Mouse (Mus musculus): Measurements from ENCODE around the gene Cdh7. TPM values are rescaled to one million over a fixed set of nuclear protein-coding genes. Genes with fewer than 3 reads are reported as not detected.
"Not testable (repeated sequence)": the region's sequence is repeated elsewhere in the genome, so short reads cannot be mapped to it uniquely, and the experiment has no call there.

Gene Cdh7
- total RNA-seq (2021), result 1 to 10 TPM; 4.4 to 6.4 TPM
- long read RNA-seq, partial matches to known transcripts, result 1 of 1 reads
- long read RNA-seq, other reads (novel, unspliced or antisense), result 0 of 1 reads

DNA sequence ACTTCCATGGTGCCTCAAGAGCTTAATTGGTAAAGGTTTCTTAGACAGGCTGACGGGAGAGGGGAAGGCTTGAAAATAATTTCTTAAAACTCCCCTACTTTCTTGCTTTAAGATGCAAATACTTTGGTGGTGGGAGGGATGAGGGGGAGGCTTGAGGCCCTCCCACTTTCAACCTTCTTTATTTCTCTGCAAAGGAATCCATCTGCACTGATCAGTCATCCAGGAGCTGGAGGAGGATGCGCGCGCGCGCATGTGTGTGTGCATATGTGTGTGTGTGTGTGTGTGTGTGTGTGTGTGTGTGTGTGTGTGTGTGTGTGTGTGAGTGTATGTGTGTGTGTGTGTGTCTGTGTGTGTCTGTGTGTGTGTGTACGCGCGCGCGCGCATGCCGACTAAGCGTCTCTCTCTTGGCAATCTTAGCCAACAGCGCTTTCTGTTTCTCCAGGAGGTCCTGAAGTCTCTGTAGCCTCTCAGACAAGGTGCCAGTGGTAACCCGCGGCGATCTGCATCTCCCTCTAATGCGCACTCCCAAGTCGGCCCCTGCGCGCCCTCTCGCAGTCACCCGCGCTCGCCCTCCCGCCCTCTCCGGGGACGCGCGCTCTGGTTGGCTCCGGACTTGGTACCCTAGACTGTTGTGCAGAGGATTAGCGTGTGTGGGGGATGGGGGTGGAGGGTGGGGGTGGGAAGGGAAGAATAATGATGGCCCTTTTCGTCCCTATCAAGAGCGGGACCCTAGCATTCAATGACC is at the start of gene Cdh7:
TSS of gene Cdh7 (plus strand) at position 368 of the 745 bp plus-strand sequence.
- DNase-seq (ENCODE audit: low spot score in 2 of 2), result peak; percentile 44 to 55

DNA sequence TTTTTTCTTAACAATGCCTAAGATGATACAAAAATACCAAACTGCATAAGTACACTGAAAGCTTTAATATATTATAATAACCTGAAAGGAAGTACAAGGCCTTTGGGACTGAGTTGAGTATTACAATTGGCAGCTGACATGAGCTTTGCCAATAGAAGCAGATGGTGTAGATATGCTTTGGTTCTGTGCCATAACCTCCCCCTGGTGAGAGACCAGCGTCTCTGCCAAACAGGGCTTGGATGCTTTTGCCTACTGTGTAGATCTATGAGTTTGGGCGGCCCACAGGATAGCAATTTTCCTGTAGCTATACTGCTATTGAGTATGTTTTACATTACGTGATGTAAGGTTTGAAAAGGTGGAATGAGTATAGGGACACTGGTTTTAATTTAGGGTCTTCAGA is 49.6 kb upstream of the Cdh7 start:
- peak; percentile 26 to 46 for DNase-seq (ENCODE audit: low spot score in 2 of 2)

DNA sequence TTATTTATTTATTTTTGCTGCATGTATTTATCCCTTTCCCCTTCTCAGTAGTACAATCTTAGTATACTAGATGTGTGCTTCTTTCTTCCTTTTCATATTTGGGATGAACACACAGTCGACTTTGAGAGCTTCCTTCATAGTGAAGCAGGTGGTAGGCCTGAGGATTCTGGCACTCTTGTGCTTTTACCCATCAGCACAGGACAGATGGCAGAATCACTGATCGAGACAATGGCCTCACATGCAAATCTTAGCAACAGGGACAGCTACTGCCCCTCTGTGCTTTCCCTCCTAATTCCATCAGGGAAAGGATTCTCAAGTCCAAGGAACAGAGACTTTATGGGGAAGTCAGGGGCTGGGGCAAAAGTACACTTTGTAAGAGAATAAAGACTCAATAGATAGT is 33.7 kb upstream of the Cdh7 start:
- peak; percentile 5 to 20 for DNase-seq (ENCODE audit: low spot score in 2 of 2)

GRCm38 (mm10) chr1:109971721-109972425 is 10.4 kb upstream of the Cdh7 start:
- no peak for DNase-seq (ENCODE audit: low spot score in 2 of 2)

DNA sequence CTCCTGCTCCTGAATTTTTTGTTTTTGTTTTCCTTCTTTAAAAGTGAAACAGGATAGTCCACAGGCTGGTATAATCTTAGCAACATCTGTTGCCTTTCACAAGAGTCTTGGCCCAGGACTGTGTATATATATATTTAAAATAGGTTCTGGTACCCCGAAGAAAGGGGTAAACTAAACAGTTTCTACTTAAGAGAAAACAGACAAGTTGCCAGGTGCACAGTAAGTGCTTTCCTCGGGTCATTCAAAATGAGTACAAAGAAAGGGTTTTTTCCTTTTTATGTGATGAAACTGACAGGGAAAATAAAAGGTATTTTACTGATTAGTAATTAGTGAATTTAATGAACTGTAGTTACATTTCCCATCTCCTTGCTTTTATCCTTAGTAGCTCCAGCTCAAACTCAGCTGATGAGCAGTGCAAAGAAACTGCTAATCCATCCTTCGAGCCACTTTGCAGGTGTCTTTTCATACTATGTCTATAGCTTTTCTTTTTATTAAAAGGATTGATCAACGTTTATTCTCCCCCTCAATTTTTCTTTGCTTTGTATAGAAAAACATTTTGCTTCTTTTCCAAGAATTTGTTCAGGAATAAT is 9.7 kb upstream of the Cdh7 start:
- no peak for DNase-seq (ENCODE audit: low spot score in 2 of 2)

DNA sequence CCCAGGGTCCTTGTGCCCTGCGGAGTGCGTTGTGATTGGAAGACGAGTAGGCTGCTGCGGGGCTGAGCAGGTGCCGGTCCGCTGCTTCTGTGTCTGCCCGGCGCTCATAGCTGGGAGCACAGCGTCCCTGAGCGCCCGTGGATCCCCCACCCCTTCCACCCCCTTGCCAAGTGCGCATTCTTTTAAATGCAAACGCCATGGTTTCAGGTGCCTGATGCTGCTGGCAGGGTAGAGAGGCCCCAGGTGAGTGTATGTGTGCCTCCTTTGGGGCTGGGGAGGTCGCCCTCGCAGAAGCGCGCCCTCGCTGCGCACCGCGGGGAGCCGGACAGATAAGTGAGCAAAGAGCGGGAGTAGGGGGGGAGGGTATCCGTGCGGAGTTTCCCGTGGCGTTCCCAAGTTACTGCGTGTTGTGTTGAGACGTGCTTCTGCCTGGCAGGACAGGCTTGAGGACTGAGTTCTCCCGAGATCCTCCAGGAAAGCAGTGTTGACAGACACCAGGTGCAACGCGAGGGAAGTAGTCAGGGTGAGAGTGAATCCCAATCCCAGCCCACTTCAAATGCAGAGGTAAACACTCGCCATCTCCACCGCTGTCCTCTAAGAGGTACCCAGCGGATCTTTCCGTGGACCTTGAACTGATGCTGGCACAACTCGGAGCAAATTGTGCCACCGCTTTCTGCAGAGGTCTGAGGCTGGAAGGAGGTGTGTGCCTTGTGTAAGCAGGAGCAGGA is 742 bp downstream of the Cdh7 start:
- DNase-seq (ENCODE audit: low spot score in 2 of 2), result peak; percentile 28 to 44

GRCm38 (mm10) chr1:109983537-109983912 is 1.3 kb downstream of the Cdh7 start:
- no peak for DNase-seq (ENCODE audit: low spot score in 2 of 2)

GRCm38 (mm10) chr1:109984776-109985175 is 2.5 kb downstream of the Cdh7 start:
- no peak for DNase-seq (ENCODE audit: low spot score in 2 of 2)

DNA sequence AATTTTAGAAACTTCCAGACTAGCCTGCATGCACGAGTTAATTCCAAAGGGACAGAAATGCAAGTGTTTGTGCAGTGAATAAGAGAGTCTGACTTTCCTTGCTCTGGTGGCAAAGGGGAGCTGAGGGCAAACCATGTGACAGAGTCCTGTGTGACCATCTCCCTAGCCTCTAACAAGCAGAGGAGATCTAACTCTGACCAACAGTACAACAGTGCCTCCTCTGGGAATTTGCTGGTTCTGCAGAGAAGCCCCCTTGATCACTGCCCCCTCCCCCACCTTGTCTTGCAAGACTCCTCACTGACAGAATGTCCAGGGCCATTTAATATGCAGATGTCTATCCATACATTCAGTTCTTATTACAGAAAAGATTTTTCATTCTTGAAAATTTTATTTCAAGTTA is 3.2 kb downstream of the Cdh7 start:
- DNase-seq (ENCODE audit: low spot score in 2 of 2), result peak; percentile 30 to 42

DNA sequence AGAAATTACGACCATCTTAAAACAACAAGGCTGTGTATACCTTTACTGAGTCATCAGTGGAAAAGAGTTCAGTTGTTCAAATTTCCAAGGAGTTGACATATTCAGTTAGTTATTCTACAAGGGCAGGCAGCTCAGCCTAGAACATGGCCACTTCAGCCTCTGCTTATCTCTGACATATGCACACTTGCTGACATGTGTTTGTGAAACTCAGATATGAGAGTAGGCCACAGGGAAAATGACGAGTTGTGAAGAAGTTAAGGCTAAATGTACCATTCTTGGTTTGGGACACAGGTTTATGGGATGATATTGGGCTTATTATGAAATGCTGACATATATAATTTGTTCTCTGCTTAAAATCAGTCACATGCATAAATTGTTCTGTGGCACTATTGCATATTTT is 7.3 kb downstream of the Cdh7 start:
- no peak for DNase-seq (ENCODE audit: low spot score in 2 of 2)

- no peak for DNase-seq (ENCODE audit: low spot score in 2 of 2)
Measured at GRCm38 (mm10) chr1:109993906-109994305, 11.7 kb downstream of the Cdh7 start.

- DNase-seq (ENCODE audit: low spot score in 2 of 2), result no peak
Measured at GRCm38 (mm10) chr1:110004451-110004850, 22.2 kb downstream of the Cdh7 start.

DNA sequence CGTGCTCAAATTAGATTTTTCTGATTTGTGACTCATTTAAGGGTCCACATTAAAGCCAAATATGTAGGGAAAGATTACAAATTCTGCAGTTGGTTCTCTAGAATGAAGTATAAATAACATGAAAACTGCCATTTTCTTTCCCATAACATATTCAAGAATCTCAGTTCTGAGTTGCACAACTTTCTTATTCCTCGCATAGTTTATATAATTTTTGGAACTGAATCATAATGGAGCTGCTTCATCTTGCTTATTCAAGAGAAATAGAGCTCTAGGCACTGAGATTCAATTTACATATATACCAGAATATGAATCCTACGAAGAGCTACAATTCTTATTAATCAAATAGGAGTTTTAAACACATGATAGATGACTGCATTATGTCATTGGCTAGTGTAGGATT is 22.8 kb downstream of the Cdh7 start:
- DNase-seq (ENCODE audit: low spot score in 2 of 2), result no peak

DNA sequence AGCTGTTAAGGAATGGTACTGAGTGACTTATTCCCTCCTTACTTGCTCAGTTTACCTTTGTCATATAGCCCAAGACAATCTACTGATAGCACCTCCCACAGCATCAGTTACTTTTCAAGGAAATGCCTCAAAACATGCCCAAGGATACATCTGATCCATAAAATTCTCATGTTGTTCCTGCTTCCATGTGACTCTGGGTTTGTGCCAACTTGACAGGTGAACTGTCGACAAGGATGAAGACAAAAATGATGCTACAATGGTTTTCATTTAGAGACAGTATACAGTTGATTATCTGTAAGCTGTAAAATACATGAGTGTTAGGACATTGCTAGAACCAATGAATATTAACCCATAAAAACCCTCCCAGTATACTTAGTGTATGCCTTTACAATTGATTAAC is 29.9 kb downstream of the Cdh7 start:
- DNase-seq (ENCODE audit: low spot score in 2 of 2), result no peak

- no peak for DNase-seq (ENCODE audit: low spot score in 2 of 2)
Measured at GRCm38 (mm10) chr1:110056317-110056716, 74.1 kb downstream of the Cdh7 start.

DNA sequence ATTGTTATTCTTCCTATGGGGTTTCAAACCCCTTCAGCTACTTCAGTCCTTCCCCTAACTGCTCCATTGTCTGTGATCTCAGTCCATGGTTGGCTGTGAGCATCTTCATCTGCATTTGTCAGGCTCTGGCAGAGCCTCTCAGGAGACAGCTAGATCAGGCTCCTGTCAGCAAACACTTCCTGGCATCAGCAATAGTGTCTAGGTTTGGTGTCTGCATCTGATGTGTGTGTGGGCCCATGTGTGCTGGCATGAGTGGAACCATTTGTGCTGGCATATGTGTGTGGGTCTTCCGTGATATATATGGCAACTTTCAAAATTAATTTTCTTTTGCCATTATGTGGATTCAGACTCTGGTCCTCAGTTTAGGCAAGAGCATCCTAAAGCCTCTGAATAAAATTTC is 85.2 kb downstream of the Cdh7 start:
- DNase-seq (ENCODE audit: low spot score in 2 of 2), result peak in 1 of 2 experiments; percentile 12

DNA sequence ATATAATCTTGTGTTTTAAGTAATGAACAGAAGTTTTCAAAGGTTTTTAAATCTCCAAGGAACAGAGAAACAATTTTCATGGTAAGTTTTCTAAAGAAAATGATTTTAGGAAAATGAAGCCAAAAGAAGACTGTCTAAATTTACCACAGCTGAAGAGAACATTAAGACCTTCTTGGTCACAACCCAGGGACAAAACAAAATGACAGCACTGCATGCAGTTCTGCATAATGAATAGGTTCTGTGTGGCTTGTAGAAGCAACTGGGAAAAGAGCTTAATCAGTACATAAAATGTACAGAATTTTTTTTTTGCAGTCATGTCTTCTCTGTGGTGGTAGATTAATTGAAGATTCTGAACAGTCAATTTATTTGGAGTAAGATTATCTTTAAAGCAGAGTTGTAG is 96.2 kb downstream of the Cdh7 start:
- DNase-seq (ENCODE audit: low spot score in 2 of 2), result no peak

DNA sequence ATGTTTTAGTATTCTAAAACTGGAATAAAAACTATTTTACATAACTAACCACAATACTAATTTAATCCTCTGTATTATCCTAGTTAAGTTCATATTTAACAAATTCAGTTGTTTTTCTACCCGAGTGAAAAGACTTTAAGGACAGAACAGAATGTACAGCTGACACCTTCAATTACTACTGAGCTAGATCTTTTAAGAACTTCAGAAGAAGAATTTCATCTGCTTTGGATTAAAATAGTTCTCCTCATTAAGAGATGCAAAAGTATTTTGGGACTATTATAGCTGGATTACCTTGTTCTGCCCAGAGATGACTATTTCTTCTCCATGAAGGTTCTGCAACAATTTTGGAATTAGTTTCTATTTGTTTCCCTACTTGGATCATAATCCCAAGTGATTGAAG is 135.8 kb downstream of the Cdh7 start:
- DNase-seq (ENCODE audit: low spot score in 2 of 2), result no peak

DNA sequence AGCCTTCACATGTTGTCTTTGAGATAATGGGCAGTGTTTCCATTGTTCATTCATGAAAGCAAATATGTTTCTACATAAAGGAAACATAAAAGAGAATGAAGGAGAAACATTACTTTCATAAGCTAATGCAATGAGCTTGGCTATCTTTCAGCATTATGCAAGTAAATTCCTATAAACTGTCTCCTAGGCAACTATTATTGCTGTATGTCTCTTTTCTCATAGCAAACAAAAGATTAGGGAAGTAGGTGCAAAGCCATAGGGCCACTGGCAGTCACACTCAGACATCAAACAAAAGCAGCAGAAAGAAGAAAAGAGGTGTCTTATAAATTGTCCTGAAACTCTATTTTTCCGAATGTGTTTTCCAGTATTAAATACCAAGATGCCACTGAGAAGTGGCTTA is 136.6 kb downstream of the Cdh7 start:
- DNase-seq (ENCODE audit: low spot score in 2 of 2), result no peak

DNA sequence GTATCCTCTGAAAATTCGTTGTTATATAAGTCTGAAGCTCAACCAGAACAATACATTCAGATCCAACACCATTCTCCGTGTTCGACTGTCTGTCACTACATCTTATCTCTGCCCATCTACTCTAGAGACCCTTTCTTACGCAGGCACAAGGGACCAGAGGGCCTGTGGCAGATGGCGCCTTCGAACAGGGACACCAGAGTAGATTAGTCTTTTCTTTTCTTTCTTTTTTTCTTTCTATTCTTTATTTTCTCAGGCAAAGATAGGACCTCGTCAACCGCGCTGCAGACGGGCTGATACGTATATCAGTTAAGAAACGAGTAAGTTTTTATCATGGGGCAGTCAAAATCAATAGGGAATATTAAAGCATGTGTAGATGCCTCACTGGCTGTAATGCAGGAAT is 189.2 kb downstream of the Cdh7 start:
- not testable (repeated sequence) for DNase-seq (ENCODE audit: low spot score in 2 of 2)

Measured in layer of hippocampus, postnatal 10 days (tissue).